Mouse (Mus musculus): ENCODE results near the gene Csnk1g1. TPM values are rescaled to one million over a fixed set of nuclear protein-coding genes. Genes with fewer than 3 reads are reported as not detected.

Csnk1g1 gene
- polyA plus RNA-seq, 1 experiment = 4.8 TPM

DNA sequence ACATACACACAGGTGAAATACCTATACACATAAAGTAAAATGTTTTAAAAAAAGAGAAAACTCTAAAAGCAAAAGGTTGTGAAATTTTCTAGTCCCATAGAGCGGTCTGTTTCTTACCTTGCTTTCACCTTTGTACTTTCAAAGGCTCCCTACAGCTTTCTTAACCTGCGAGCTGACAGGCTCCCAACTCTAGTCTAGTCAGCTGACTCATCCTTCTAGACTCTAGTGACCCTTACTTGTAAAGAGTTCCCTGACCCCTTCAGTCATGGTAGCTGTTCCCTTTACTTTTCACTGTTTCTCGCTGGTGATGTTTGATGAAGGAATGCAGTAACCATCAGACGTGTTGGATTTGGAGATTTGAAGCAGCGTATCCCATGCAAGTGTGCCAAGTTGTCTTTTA, 78.3 kb downstream of the Csnk1g1 start:
- no peaks in the 10 kb centered on the region for H3K4me1 ChIP-seq (ENCODE audit: control insufficient read depth, insufficient read depth, insufficient read length)
- no peak overlapping the region for H3K27ac ChIP-seq (ENCODE audit: insufficient read depth, low read length)
- H3K27me3 ChIP-seq (ENCODE audit: control insufficient read depth, insufficient read depth, low read length) = no peaks in the 10 kb centered on the region
- 94% methylated on average over 5 of the region's 5 CpGs for WGBS
- no peak overlapping the region for H3K4me3 ChIP-seq (ENCODE audit: extremely low read depth, insufficient read depth, insufficient read length)
- no peak for DNase-seq (ENCODE audit: low read depth in 1 of 2, low spot score in 2 of 2)
- peaks cover 2% of the 10 kb centered on the region; the same call in 1 of the 2 replicates for H3K36me3 ChIP-seq (ENCODE audit: control insufficient read depth, insufficient read depth, low read length)
- no peak for TF ChIP-seq CTCF (IDR thresholded peaks at IDR 0.05; ENCODE audit: extremely low read depth, insufficient read depth, insufficient read length, insufficient replicate concordance)
- TF ChIP-seq POLR2A (IDR thresholded peaks at IDR 0.05; ENCODE audit: low read depth, low read length) = no peak

DNA sequence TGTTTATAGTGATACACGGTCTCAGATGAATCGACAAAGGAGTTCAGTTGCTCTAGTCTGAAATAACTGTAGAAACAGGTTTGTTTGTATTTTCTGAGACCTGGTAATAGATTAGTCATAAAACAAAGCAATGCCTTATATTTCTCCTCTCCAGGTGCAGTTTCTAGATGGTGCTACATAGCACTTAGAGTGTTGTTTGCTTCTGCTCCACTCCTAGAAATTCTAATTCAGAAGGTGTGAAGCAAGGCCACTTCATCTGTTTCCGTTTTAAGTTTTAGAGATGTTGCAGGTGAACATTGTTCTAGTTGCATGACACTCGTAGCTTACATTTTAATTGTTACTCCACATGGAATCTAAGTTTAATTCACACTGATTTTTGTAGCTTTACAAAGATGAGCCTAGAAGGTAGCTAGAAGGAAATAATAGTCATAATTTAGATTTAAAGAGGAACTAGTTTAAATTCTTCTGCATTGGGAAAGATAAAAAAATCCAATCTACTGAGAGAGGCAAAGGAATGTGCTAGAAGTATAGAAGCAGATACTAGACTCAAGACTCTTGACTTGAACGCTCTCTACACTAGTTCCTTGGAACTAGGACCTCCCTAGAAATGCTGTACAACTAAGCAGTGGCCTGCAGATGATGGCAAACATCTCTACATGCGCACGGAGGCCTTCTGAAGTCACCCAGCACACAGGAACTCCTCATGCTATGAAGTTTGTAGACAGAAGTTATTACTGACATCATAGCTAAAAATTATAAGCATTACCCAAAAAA, 87.1 kb downstream of the Csnk1g1 start:
- Histone ChIP-seq H3K4me3 (ENCODE audit: extremely low read depth, insufficient read depth, insufficient read length) (no peak overlapping the region), H3K36me3 (ENCODE audit: control insufficient read depth, insufficient read depth, low read length) (peaks cover 4% of the 10 kb centered on the region), H3K27ac (ENCODE audit: insufficient read depth, low read length) (no peak overlapping the region), H3K4me1 (ENCODE audit: control insufficient read depth, insufficient read depth, insufficient read length) (no peaks in the 10 kb centered on the region), H3K27me3 (ENCODE audit: control insufficient read depth, insufficient read depth, low read length) (no peaks in the 10 kb centered on the region)
- 93% methylated on average over 7 of the region's 7 CpGs for whole genome bisulfite sequencing
- TF ChIP-seq CTCF (IDR thresholded peaks at IDR 0.05; ENCODE audit: extremely low read depth, insufficient read depth, insufficient read length, insufficient replicate concordance) (no peak), POLR2A (IDR thresholded peaks at IDR 0.05; ENCODE audit: low read depth, low read length) (no peak)
- no peak for DNase-seq (ENCODE audit: low read depth in 1 of 2, low spot score in 2 of 2)

DNA sequence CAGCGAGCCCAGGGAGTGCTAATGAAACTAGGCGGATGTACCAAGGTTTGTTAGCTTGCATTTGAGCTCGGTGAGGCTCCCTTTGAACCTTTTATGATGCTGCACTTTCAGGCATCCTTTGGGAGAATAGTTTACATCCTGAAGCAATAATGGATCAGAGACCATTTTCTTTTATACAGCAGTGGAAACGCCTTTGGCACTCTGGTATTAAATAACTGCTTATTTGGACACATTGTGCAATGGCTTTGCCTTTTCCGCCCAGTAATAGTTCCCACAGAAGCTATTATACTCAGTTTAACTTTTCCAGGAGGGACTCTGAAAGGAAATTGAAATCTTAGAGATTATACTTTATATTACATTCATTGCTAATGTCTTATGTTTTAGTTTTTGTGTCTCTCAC, 90.2 kb downstream of the Csnk1g1 start:
- H3K4me3 ChIP-seq (ENCODE audit: extremely low read depth, insufficient read depth, insufficient read length) = no peak overlapping the region
- TF ChIP-seq CTCF (IDR thresholded peaks at IDR 0.05; ENCODE audit: extremely low read depth, insufficient read depth, insufficient read length, insufficient replicate concordance) (no peak), POLR2A (IDR thresholded peaks at IDR 0.05; ENCODE audit: low read depth, low read length) (no peak)
- no peak overlapping the region for H3K27ac ChIP-seq (ENCODE audit: insufficient read depth, low read length)
- no peak for DNase-seq (ENCODE audit: low read depth in 1 of 2, low spot score in 2 of 2)
- 91% methylated on average over 5 of the region's 5 CpGs for WGBS
- H3K36me3 ChIP-seq (ENCODE audit: control insufficient read depth, insufficient read depth, low read length) = peaks cover 10% of the 10 kb centered on the region
- no peaks in the 10 kb centered on the region for H3K4me1 ChIP-seq (ENCODE audit: control insufficient read depth, insufficient read depth, insufficient read length)
- H3K27me3 ChIP-seq (ENCODE audit: control insufficient read depth, insufficient read depth, low read length) = no peaks in the 10 kb centered on the region

DNA sequence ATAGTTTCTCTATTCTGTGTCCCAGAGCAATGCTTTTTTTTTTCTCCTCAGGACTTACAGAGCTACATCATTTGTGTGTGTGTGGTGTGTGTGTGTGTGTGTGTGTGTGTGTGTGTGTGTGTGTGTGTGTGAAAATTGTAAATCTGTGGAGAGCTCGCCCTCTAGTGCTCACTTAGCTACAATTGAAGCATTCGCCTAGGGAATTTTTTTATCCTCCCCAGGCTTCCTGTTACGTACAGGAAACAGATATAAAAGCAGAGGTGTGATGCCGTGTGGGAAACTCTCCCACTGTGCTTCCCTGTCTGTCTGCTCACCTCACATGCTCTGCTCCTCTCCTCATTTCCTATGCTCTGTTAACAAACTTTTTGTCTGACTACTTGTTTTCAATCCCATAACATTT, 95.7 kb downstream of the Csnk1g1 start:
- Histone ChIP-seq H3K36me3 (ENCODE audit: control insufficient read depth, insufficient read depth, low read length) (peaks cover 18% of the 10 kb centered on the region), H3K27ac (ENCODE audit: insufficient read depth, low read length) (no peak overlapping the region), H3K4me3 (ENCODE audit: extremely low read depth, insufficient read depth, insufficient read length) (no peak overlapping the region), H3K4me1 (ENCODE audit: control insufficient read depth, insufficient read depth, insufficient read length) (no peaks in the 10 kb centered on the region), H3K27me3 (ENCODE audit: control insufficient read depth, insufficient read depth, low read length) (no peaks in the 10 kb centered on the region)
- 15% methylated on average over 4 of the region's 4 CpGs for WGBS
- DNase-seq (ENCODE audit: low read depth in 1 of 2, low spot score in 2 of 2) = peak; percentile 4 to 21
- TF ChIP-seq POLR2A (IDR thresholded peaks at IDR 0.05; ENCODE audit: low read depth, low read length) = no peak
- no peak for TF ChIP-seq CTCF (IDR thresholded peaks at IDR 0.05; ENCODE audit: extremely low read depth, insufficient read depth, insufficient read length, insufficient replicate concordance)

DNA sequence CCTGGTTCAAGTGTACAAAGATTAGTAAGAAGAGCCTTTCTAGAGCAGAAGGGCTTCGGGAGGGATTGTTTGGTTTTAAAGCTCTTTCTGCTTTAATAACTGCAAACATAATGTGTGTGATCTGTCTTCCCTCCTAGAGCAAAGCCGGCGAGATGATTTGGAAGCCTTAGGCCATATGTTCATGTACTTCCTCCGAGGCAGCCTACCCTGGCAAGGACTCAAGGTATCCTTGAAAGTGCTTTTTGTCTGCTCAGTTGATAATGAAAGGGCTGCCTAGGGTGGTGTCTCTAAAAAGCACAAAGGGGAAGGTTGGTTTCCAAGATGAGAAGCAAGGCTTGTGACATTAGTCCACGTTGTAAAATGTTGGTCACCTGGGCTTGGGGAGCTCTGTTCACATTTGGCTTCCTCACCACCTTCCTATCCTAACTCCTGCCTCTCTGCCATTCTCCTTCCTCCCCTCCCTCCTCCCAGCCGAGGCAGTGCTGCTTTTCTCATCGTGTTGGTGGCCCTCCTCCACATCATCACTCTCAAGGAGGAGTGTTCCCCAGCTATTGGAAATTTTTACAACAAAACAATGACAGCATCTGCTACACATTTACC, 99.0 kb downstream of the Csnk1g1 start:
- no peak overlapping the region for H3K27ac ChIP-seq (ENCODE audit: insufficient read depth, low read length)
- H3K4me1 ChIP-seq (ENCODE audit: control insufficient read depth, insufficient read depth, insufficient read length) = no peaks in the 10 kb centered on the region
- no peak for TF ChIP-seq CTCF (IDR thresholded peaks at IDR 0.05; ENCODE audit: extremely low read depth, insufficient read depth, insufficient read length, insufficient replicate concordance)
- H3K27me3 ChIP-seq (ENCODE audit: control insufficient read depth, insufficient read depth, low read length) = no peaks in the 10 kb centered on the region
- H3K36me3 ChIP-seq (ENCODE audit: control insufficient read depth, insufficient read depth, low read length) = peaks cover 16% of the 10 kb centered on the region
- 81% methylated on average over 7 of the region's 7 CpGs for WGBS
- DNase-seq (ENCODE audit: low read depth in 1 of 2, low spot score in 2 of 2) = no peak
- no peak overlapping the region for H3K4me3 ChIP-seq (ENCODE audit: extremely low read depth, insufficient read depth, insufficient read length)

DNA sequence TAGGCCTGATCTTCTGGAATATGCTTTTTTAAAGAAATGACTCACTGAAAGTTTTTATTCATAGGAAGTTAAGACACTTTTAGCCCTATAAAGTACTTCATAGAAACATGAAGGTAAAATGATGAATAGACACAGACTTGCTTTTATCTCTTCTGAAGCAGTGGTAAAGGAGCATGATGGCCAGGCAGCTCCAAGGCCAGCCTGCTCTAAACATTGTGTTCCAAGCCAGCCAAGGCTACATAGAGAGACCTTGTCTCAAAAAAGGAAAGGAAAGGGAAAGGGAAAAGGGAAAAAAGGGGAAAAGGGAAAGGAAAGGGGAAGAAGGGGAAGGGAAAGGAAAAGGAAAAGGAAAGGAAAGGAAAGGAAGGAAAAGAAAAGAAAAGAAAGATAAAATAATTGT, 111.9 kb downstream of the Csnk1g1 start:
- Histone ChIP-seq H3K27me3 (ENCODE audit: control insufficient read depth, insufficient read depth, low read length) (no peaks in the 10 kb centered on the region), H3K4me3 (ENCODE audit: extremely low read depth, insufficient read depth, insufficient read length) (no peak overlapping the region), H3K27ac (ENCODE audit: insufficient read depth, low read length) (no peak overlapping the region), H3K4me1 (ENCODE audit: control insufficient read depth, insufficient read depth, insufficient read length) (no peaks in the 10 kb centered on the region; the same call in 1 of the 2 replicates), H3K36me3 (ENCODE audit: control insufficient read depth, insufficient read depth, low read length) (peaks cover 8% of the 10 kb centered on the region)
- no peak for DNase-seq (ENCODE audit: low read depth in 1 of 2, low spot score in 2 of 2)
- TF ChIP-seq CTCF (IDR thresholded peaks at IDR 0.05; ENCODE audit: extremely low read depth, insufficient read depth, insufficient read length, insufficient replicate concordance) = no peak
- no peak for TF ChIP-seq POLR2A (IDR thresholded peaks at IDR 0.05; ENCODE audit: low read depth, low read length)

DNA sequence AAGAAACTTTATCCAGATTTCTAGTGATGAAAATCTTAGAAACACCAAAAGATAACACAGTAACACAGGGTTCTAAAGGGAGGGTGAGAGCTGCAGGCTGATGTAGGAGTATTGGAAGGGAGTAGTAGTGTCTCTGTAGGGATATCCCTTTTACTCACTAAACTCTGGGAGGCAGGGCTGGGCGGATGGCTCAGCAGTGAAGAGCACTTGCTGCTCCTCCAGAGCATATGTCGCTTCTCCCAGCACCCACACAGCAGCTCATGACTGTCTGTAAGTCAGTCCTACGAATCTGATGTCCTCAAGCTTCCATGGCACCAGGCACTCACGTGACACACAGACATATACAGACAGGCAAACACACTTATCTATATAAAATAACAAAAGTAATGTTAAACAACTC, 129.4 kb downstream of the Csnk1g1 start:
- WGBS = 96% methylated on average over 4 of the region's 4 CpGs
- H3K4me3 ChIP-seq (ENCODE audit: extremely low read depth, insufficient read depth, insufficient read length) = no peak overlapping the region
- no peak overlapping the region for H3K27ac ChIP-seq (ENCODE audit: insufficient read depth, low read length)
- H3K36me3 ChIP-seq (ENCODE audit: control insufficient read depth, insufficient read depth, low read length) = peaks cover 15% of the 10 kb centered on the region
- no peak for TF ChIP-seq CTCF (IDR thresholded peaks at IDR 0.05; ENCODE audit: extremely low read depth, insufficient read depth, insufficient read length, insufficient replicate concordance)
- TF ChIP-seq POLR2A (IDR thresholded peaks at IDR 0.05; ENCODE audit: low read depth, low read length) = no peak
- no peaks in the 10 kb centered on the region for H3K27me3 ChIP-seq (ENCODE audit: control insufficient read depth, insufficient read depth, low read length)
- no peak for DNase-seq (ENCODE audit: low read depth in 1 of 2, low spot score in 2 of 2)
- no peaks in the 10 kb centered on the region for H3K4me1 ChIP-seq (ENCODE audit: control insufficient read depth, insufficient read depth, insufficient read length)
